30 mouse cellular contexts compared by ENCODE assay signal in genomic region chr17:25130060-25130459, GRCm38 (mm10). TPM values are rescaled to one million over a fixed set of nuclear protein-coding genes. Genes with fewer than 3 reads are reported as not detected.
A peak's percentile ranks its signal among the peaks of the same experiment; 100 is the strongest.
DNase-seq lines count a peak whose midpoint lies in the region; ATAC-seq and TF ChIP-seq lines count a peak whose summit lies in the region.
"Had no signal": no experiment of that assay in that cellular context is flagged by ENCODE, and none has a peak within 500 bp of the region (broad histone marks: within the 10 kb centered on the region; RNA-seq: fewer than 3 reads in every experiment).

No protein-coding gene starts in this region.

- WGBS in intestine, postnatal 0 days = 74% methylated on average over 1 of the region's 1 CpGs
- WGBS in intestine, embryonic 15.5 days = 97% methylated on average over 1 of the region's 1 CpGs
- WGBS in lung, postnatal 0 days = 76% methylated on average over 1 of the region's 1 CpGs
- 83% methylated on average over 1 of the region's 1 CpGs for WGBS in lung, adult 2 months

- H3K4me1 ChIP-seq in intestine, postnatal 0 days (replicated peaks; ENCODE audit: control insufficient read depth, insufficient read depth, low read length) = peaks cover 2% of the 10 kb centered on the region; the same call in 1 of the 2 replicates
- H3K4me1 ChIP-seq in intestine, embryonic 15.5 days (replicated peaks) = peaks cover 13% of the 10 kb centered on the region
- H3K4me1 ChIP-seq in lung, postnatal 0 days (ENCODE audit: insufficient read depth, low read depth, low read length) = peaks cover 5% of the 10 kb centered on the region
- H3K4me1 ChIP-seq in lung, adult 2 months (ENCODE audit: control insufficient read depth, insufficient read depth, low read length) = peaks cover 8% of the 10 kb centered on the region; the same call in 1 of the 2 replicates
- peaks cover 10 to 14% of the 10 kb centered on the region in 2 experiments for H3K4me1 ChIP-seq in CH12.LX (ENCODE audit: control insufficient read depth in 1 of 2, insufficient read depth in 2 of 2)

- no peaks in the 10 kb centered on the region for H3K9me3 ChIP-seq in intestine, postnatal 0 days (ENCODE audit: control insufficient read depth)
- H3K9me3 ChIP-seq in intestine, embryonic 15.5 days = no peaks in the 10 kb centered on the region
- H3K9me3 ChIP-seq in lung, postnatal 0 days (ENCODE audit: low read length) = no peaks in the 10 kb centered on the region
- no peaks in the 10 kb centered on the region for H3K9me3 ChIP-seq in CH12.LX (replicated peaks; ENCODE audit: low read length)
- H3K9me3 ChIP-seq: embryonic facial prominence, embryonic 13.5 days; forebrain, embryonic 15.5 days; G1E; hindbrain, embryonic 10.5 days; limb, embryonic 13.5 days; megakaryocyte, embryonic 14.5 days had no signal

- TF ChIP-seq POLR2A in lung, adult 2 months (IDR thresholded peaks at IDR 0.05; ENCODE audit: borderline replicate concordance, extremely low read depth, low read depth, low read length) = no peak
- no peak for TF ChIP-seq POLR2A in CH12.LX (IDR thresholded peaks at IDR 0.05; ENCODE audit: low read depth, low read length)

- no peak for DNase-seq in lung, postnatal 0 days (ENCODE audit: low spot score)
- no peak for DNase-seq in lung, adult 2 months
- DNase-seq in CH12.LX (ENCODE audit: extremely low read depth) = peak; percentile 13
- DNase-seq in naive thymus-derived CD4-positive, alpha-beta T cell, adult 2 months (ENCODE audit: low read depth) = peak; percentile 54
- DNase-seq in c-Kit-positive CD71-positive TER-119-positive erythroid progenitor cells, embryonic 14.5 days (ENCODE audit: low spot score) = no peak
- DNase-seq: adrenal gland, postnatal 10 days; cerebellum, adult 9-11 months; gastrocnemius, postnatal 36 days; kidney, adult 8-10 months; kidney, postnatal 25 days; right cerebral cortex, adult 18-20 months; thymus, adult 18-20 months had no signal

- no peak overlapping the region for H3K4me2 ChIP-seq in intestine, postnatal 0 days (replicated peaks; ENCODE audit: low read depth)
- no peak overlapping the region for H3K4me2 ChIP-seq in intestine, embryonic 15.5 days (replicated peaks)
- H3K4me2 ChIP-seq in lung, postnatal 0 days (replicated peaks; ENCODE audit: low read depth, low read length) = no peak overlapping the region
- no peak overlapping the region for H3K4me2 ChIP-seq in CH12.LX (ENCODE audit: insufficient read depth, low read depth, poor library complexity, severe bottlenecking)
- H3K4me2 ChIP-seq: embryonic facial prominence, embryonic 13.5 days; forebrain, embryonic 15.5 days; limb, embryonic 13.5 days had no signal

- no peaks in the 10 kb centered on the region for H3K36me3 ChIP-seq in intestine, postnatal 0 days (ENCODE audit: control insufficient read depth, insufficient read depth)
- no peaks in the 10 kb centered on the region for H3K36me3 ChIP-seq in intestine, embryonic 15.5 days
- no peaks in the 10 kb centered on the region for H3K36me3 ChIP-seq in lung, postnatal 0 days (ENCODE audit: insufficient read depth, low read length)
- H3K36me3 ChIP-seq in CH12.LX (replicated peaks in 1 of 2; ENCODE audit: control insufficient read depth in 1 of 2, insufficient read depth in 1 of 2, low read length in 1 of 2) = peaks cover 0 to 3% of the 10 kb centered on the region in 2 experiments
- H3K36me3 ChIP-seq: embryonic facial prominence, embryonic 13.5 days; forebrain, embryonic 15.5 days; hindbrain, embryonic 10.5 days; limb, embryonic 13.5 days had no signal

- TF ChIP-seq CTCF in intestine, postnatal 0 days (IDR thresholded peaks at IDR 0.05; ENCODE audit: low read depth) = peak; percentile 43
- peak; percentile 41 for TF ChIP-seq CTCF in lung, postnatal 0 days (IDR thresholded peaks at IDR 0.05)
- no peak for TF ChIP-seq CTCF in lung, adult 2 months (IDR thresholded peaks at IDR 0.05; ENCODE audit: insufficient read depth, low read length)
- peak; percentile 5 to 52; a peak in 2 of 4 replicates for TF ChIP-seq CTCF in CH12.LX (conservative IDR thresholded peaks at IDR 0.05 in 1 of 2, IDR thresholded peaks at IDR 0.05 in 1 of 2; ENCODE audit: low read depth in 2 of 2, low read length in 2 of 2)

- no peak for TF ChIP-seq EP300 in lung, postnatal 0 days (IDR thresholded peaks at IDR 0.05)
- no peak for TF ChIP-seq EP300 in CH12.LX (IDR thresholded peaks at IDR 0.05; ENCODE audit: low read length)

- no peak for ATAC-seq in intestine, postnatal 0 days
- no peak for ATAC-seq in intestine, embryonic 15.5 days
- no peak for ATAC-seq in lung, postnatal 0 days
- ATAC-seq: activated CD4-positive, CD25-positive, alpha-beta regulatory T cell, adult 4 months; forebrain, embryonic 15.5 days; hindbrain, postnatal 0 days had no signal

- H3K27ac ChIP-seq in intestine, postnatal 0 days (ENCODE audit: low read depth, low read length) = no peak overlapping the region
- H3K27ac ChIP-seq in intestine, embryonic 15.5 days = no peak overlapping the region
- no peak overlapping the region for H3K27ac ChIP-seq in lung, postnatal 0 days (ENCODE audit: low read length)
- H3K27ac ChIP-seq in CH12.LX (ENCODE audit: insufficient read depth, low read depth) = no peak overlapping the region
- H3K27ac ChIP-seq: embryonic facial prominence, embryonic 13.5 days; forebrain, embryonic 15.5 days; hindbrain, embryonic 10.5 days; hindbrain, postnatal 0 days; limb, embryonic 13.5 days had no signal

- H3K27me3 ChIP-seq in intestine, postnatal 0 days (replicated peaks; ENCODE audit: control insufficient read depth, insufficient read depth, low read length) = no peaks in the 10 kb centered on the region
- no peaks in the 10 kb centered on the region for H3K27me3 ChIP-seq in intestine, embryonic 15.5 days (replicated peaks)
- H3K27me3 ChIP-seq in lung, postnatal 0 days (replicated peaks; ENCODE audit: insufficient read depth, low read length) = no peaks in the 10 kb centered on the region
- peaks cover 30% of the 10 kb centered on the region for H3K27me3 ChIP-seq in CH12.LX (replicated peaks)
- H3K27me3 ChIP-seq: embryonic facial prominence, embryonic 13.5 days; forebrain, embryonic 15.5 days; limb, embryonic 13.5 days had no signal

- H3K4me3 ChIP-seq in intestine, postnatal 0 days (ENCODE audit: low read depth, low read length) = no peak overlapping the region
- no peak overlapping the region for H3K4me3 ChIP-seq in intestine, embryonic 15.5 days (replicated peaks)
- H3K4me3 ChIP-seq in lung, postnatal 0 days (ENCODE audit: low read depth, low read length) = no peak overlapping the region
- no peak overlapping the region for H3K4me3 ChIP-seq in lung, adult 2 months (replicated peaks; ENCODE audit: extremely low read depth, low read depth, low read length)
- H3K4me3 ChIP-seq in CH12.LX (replicated peaks in 1 of 3; ENCODE audit: low read depth in 2 of 3, low read length in 2 of 3, poor library complexity in 1 of 3) = no peak overlapping the region
- H3K4me3 ChIP-seq: embryonic facial prominence, embryonic 13.5 days; forebrain, embryonic 15.5 days; hindbrain, embryonic 10.5 days; limb, embryonic 13.5 days; megakaryocyte, embryonic 14.5 days had no signal

- dilution Hi-C loops in CH12.LX (cut with MboI; ENCODE audit: extremely low pct_ligation_motif_present, extremely low pct_unique_long_range_greater_than_20kb, low sequenced_read_pairs) = no loop called here

- in situ Hi-C loops in CH12.LX (cut with MboI; ENCODE audit: low pct_ligation_motif_present, low pct_unique_long_range_greater_than_20kb, low sequenced_read_pairs) = no loop called here

- peaks cover 6% of the 10 kb centered on the region; the same call in 1 of the 2 replicates for H3K79me2 ChIP-seq in CH12.LX (replicated peaks; ENCODE audit: control insufficient read depth, extremely low read depth, insufficient read depth, poor library complexity, severe bottlenecking)

- H3K9ac ChIP-seq in intestine, postnatal 0 days (ENCODE audit: low read depth, low read length) = no peak overlapping the region
- H3K9ac ChIP-seq in intestine, embryonic 15.5 days = no peak overlapping the region
- no peak overlapping the region for H3K9ac ChIP-seq in lung, postnatal 0 days (replicated peaks; ENCODE audit: low read depth)
- no peak overlapping the region for H3K9ac ChIP-seq in CH12.LX (ENCODE audit: insufficient read depth, low read depth)
- H3K9ac ChIP-seq: embryonic facial prominence, embryonic 13.5 days; forebrain, embryonic 15.5 days; limb, embryonic 13.5 days had no signal

- TF ChIP-seq RAD21 in CH12.LX (IDR thresholded peaks at IDR 0.05; ENCODE audit: low read depth, low read length) = peak; percentile 20

RNA-seq across cellular contexts. Expression of gene Clcn7, which starts 3.1 kb away (rescaled TPM):
- 18.5 and 21.7 TPM in 2 replicates for polyA plus RNA-seq in intestine, postnatal 0 days (2015; fragmentation: Nextera tagmentation; extraction: Ambion mirVana)
- 20.3 and 20.4 TPM in 2 replicates for polyA plus RNA-seq in intestine, embryonic 15.5 days (2015; fragmentation: Nextera tagmentation; extraction: Ambion mirVana)
- 18.0 and 19.2 TPM in 2 replicates for polyA plus RNA-seq in lung, postnatal 0 days (2015; fragmentation: Nextera tagmentation; extraction: Ambion mirVana)
- 35.3 and 44.6 TPM in 2 replicates for polyA plus RNA-seq in lung, adult 2 months (2012; rRNA removed)
- total RNA-seq in CH12.LX (2012; rRNA removed) (11.6 and 12.6 TPM in 2 replicates), CH12.LX (2014; rRNA removed) (8.3 and 8.6 TPM in 2 replicates)
- polyA plus RNA-seq in CH12.LX (2012; ENCODE audit: insufficient read length, low read depth) = 14.2 and 14.3 TPM in 2 replicates

RNA-seq across cellular contexts. Expression of gene Ptx4, which starts 9.5 kb away (rescaled TPM):
- polyA plus RNA-seq in intestine, postnatal 0 days (2015; fragmentation: Nextera tagmentation; extraction: Ambion mirVana) = 0.25 and 0.27 TPM in 2 replicates
- 0.15 and 0.25 TPM in 2 replicates for polyA plus RNA-seq in intestine, embryonic 15.5 days (2015; fragmentation: Nextera tagmentation; extraction: Ambion mirVana)
- 0.25 and 0.32 TPM in 2 replicates for polyA plus RNA-seq in lung, postnatal 0 days (2015; fragmentation: Nextera tagmentation; extraction: Ambion mirVana)
- not detected in 2 replicates for polyA plus RNA-seq in lung, adult 2 months (2012; rRNA removed)
- not detected in 2 replicates for total RNA-seq in CH12.LX (2012; rRNA removed)
- total RNA-seq in CH12.LX (2014; rRNA removed) = not detected in 2 replicates
- not detected in 2 replicates for polyA plus RNA-seq in CH12.LX (2012; ENCODE audit: insufficient read length, low read depth)
- total RNA-seq: midbrain, postnatal 0 days had no signal
- polyA plus RNA-seq: activated CD4-positive, CD25-positive, alpha-beta regulatory T cell, adult 4 months; C2C12; forebrain, embryonic 15.5 days; G1E; hindbrain, embryonic 10.5 days; lung, embryonic 16.5 days; neural tube, embryonic 11.5 days had no signal

RNA-seq across cellular contexts. Expression of gene Telo2, which starts 14.3 kb away (rescaled TPM):
- 7.6 and 8.7 TPM in 2 replicates for polyA plus RNA-seq in intestine, postnatal 0 days (2015; fragmentation: Nextera tagmentation; extraction: Ambion mirVana)
- polyA plus RNA-seq in intestine, embryonic 15.5 days (2015; fragmentation: Nextera tagmentation; extraction: Ambion mirVana) = 34.0 and 39.3 TPM in 2 replicates
- polyA plus RNA-seq in lung, postnatal 0 days (2015; fragmentation: Nextera tagmentation; extraction: Ambion mirVana) = 13.7 and 13.9 TPM in 2 replicates
- 17.9 and 19.2 TPM in 2 replicates for polyA plus RNA-seq in lung, adult 2 months (2012; rRNA removed)
- total RNA-seq in CH12.LX (2012; rRNA removed) = 28.4 and 42.5 TPM in 2 replicates
- 25.5 and 27.9 TPM in 2 replicates for total RNA-seq in CH12.LX (2014; rRNA removed)
- polyA plus RNA-seq in CH12.LX (2012; ENCODE audit: insufficient read length, low read depth) = 34.9 and 38.8 TPM in 2 replicates

RNA-seq across cellular contexts. Expression of gene Ccdc154, which starts 32.2 kb away (rescaled TPM):
- polyA plus RNA-seq in intestine, postnatal 0 days (2015; fragmentation: Nextera tagmentation; extraction: Ambion mirVana) = not detected in 2 replicates
- 0.16 and 0.19 TPM in 2 replicates for polyA plus RNA-seq in intestine, embryonic 15.5 days (2015; fragmentation: Nextera tagmentation; extraction: Ambion mirVana)
- 0.51 and 0.77 TPM in 2 replicates for polyA plus RNA-seq in lung, postnatal 0 days (2015; fragmentation: Nextera tagmentation; extraction: Ambion mirVana)
- not detected in 2 replicates for polyA plus RNA-seq in lung, adult 2 months (2012; rRNA removed)
- total RNA-seq in CH12.LX (2012; rRNA removed) (0.04 and 0.08 TPM in 2 replicates), CH12.LX (2014; rRNA removed) (not detected in 2 replicates)
- not detected in 2 replicates for polyA plus RNA-seq in CH12.LX (2012; ENCODE audit: insufficient read length, low read depth)
- total RNA-seq: adrenal gland, postnatal 10 days; gastrocnemius, postnatal 36 days; hindbrain, postnatal 0 days; left cerebral cortex, postnatal 10 days; midbrain, postnatal 0 days had no signal
- polyA plus RNA-seq: activated CD4-positive, CD25-positive, alpha-beta regulatory T cell, adult 4 months; C2C12; cortical plate, adult 2 months; embryonic facial prominence, embryonic 13.5 days; forebrain, embryonic 15.5 days; G1E; heart, postnatal 0 days; hindbrain, embryonic 10.5 days; hindbrain, postnatal 0 days; limb, embryonic 13.5 days; midbrain, postnatal 0 days; neural tube, embryonic 11.5 days had no signal

RNA-seq across cellular contexts. Expression of gene Gm38655, which starts 45.2 kb away (rescaled TPM):
- polyA plus RNA-seq in intestine, postnatal 0 days (2015; fragmentation: Nextera tagmentation; extraction: Ambion mirVana) = 0.30 TPM in 1 of 2 replicates, not detected in the other
- 1.2 and 1.7 TPM in 2 replicates for polyA plus RNA-seq in intestine, embryonic 15.5 days (2015; fragmentation: Nextera tagmentation; extraction: Ambion mirVana)
- 5.9 and 6.4 TPM in 2 replicates for polyA plus RNA-seq in lung, postnatal 0 days (2015; fragmentation: Nextera tagmentation; extraction: Ambion mirVana)
- polyA plus RNA-seq in lung, adult 2 months (2012; rRNA removed) = 6.2 and 6.9 TPM in 2 replicates
- total RNA-seq in CH12.LX (2012; rRNA removed) (not detected in 2 replicates), CH12.LX (2014; rRNA removed) (not detected in 2 replicates)
- not detected in 2 replicates for polyA plus RNA-seq in CH12.LX (2012; ENCODE audit: insufficient read length, low read depth)
- total RNA-seq: adrenal gland, postnatal 10 days; G1E; gastrocnemius, postnatal 36 days; hindbrain, postnatal 0 days; layer of hippocampus, postnatal 14 days; left cerebral cortex, postnatal 10 days; midbrain, postnatal 0 days had no signal
- polyA plus RNA-seq: activated CD4-positive, CD25-positive, alpha-beta regulatory T cell, adult 4 months; C2C12; cortical plate, adult 2 months; forebrain, embryonic 15.5 days; heart, postnatal 0 days; hindbrain, embryonic 10.5 days; hindbrain, postnatal 0 days; limb, embryonic 13.5 days; midbrain, postnatal 0 days; neural tube, embryonic 11.5 days had no signal

Comparison
In these comparisons a context has a peak if more than half of its experiments do, and no peak if none do; other contexts are left out.
1. DNase-seq: peak in CH12.LX (single experiment) and naive thymus-derived CD4-positive, alpha-beta T cell, adult 2 months (single experiment); none in lung, postnatal 0 days (single experiment), lung, adult 2 months (single experiment) and c-Kit-positive CD71-positive TER-119-positive erythroid progenitor cells, embryonic 14.5 days (single experiment).